Mouse (Mus musculus): Measurements from ENCODE around the gene Olfr259. TPM values are rescaled to one million over a fixed set of nuclear protein-coding genes. Genes with fewer than 3 reads are reported as not detected.

Gene Olfr259
- polyA plus RNA-seq (2012; rRNA removed) = not detected in 2 replicates

DNA sequence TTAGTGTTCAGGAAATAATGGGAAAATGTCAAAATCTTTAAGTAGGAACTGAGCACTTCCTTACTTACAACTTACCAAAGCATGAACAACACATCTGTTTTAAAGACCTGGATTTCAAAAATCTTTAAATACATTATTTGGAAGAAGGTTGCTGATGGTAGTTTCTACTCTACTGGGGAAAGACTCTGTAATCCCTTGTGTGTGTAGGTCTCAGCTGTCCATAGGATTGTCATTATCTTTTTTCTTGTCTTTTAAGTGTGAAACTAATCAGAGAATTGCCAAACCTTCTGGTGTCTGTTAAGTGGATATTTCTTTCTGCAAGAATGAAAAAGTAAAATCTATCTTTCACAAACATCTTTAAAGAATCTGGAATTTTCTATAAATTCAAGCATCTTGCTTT, at the start of gene Olfr259:
Gene Olfr259 (minus strand): TSS at position 101 of the 400 bp plus-strand sequence.
- DNase-seq (ENCODE audit: extremely low spot score in 1 of 2, low spot score in 1 of 2) = no peak

DNA sequence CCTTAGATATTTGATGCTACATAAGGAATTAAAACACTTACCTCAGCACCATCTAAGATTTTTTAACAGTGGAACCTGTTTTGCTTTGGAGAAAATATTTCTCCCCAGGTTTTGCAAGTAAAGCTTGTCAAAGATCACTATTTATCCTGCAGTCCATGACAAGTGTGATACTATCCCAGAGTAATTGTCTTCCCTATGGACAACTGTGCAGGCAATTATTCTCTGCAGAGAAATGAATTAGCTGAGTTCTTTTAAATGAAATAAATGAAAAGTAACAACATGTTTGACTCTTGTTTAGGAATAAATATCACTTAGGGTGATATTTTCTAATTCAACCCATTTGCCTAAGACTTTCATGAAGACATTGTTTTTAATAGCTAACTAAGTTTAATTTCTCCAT, 38.2 kb upstream of the Olfr259 start, which contains the start of gene Olfr1111:
Gene Olfr1111 (minus strand): TSS at position 101 of the 400 bp plus-strand sequence.
- no peak for DNase-seq (ENCODE audit: extremely low spot score in 1 of 2, low spot score in 1 of 2)

DNA sequence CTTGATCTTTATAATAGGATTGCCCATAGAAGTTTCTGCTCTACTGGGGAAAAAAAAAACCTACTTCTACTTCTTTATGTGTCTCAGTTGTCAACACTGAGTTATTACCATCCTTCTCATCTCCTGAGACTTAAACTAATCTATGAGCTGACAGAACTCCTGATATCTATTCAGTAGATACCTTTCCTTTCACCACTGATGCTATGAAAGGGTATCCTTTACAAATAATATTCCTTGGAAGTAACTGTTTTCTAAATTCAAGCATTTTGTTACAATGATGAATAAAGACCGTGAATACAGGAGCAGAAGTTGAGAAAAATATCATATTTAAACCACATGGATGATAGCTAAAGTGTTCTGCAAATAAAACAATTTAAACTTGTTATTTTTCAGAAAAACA, 25.8 kb upstream of the Olfr259 start, which contains the start of gene Olfr1110:
Gene Olfr1110 (minus strand): TSS at position 101 of the 400 bp plus-strand sequence.
- DNase-seq (ENCODE audit: extremely low spot score in 1 of 2, low spot score in 1 of 2) = no peak

DNA sequence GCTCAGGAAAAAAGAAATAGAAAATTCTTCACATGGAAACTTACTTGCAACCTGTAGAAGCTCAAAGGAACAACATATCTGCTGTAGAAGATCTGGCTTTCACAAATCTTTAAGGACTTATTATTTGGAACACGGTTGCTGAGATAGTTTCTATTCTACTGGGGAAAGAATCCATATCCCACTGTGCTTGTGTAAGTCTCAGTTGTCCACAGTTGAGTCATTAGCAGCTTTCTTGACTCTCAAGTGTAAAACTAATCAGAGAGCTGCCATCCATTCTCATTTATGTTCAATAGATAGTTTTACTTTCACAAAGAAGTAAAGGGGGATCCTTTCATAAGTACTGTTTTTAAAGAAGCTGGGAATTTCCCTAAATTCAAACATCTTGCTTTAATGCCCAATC, 18.5 kb downstream of the Olfr259 start, which contains the start of gene Olfr1109:
Gene Olfr1109 (minus strand): TSS at position 101 of the 400 bp plus-strand sequence.
- DNase-seq (ENCODE audit: extremely low spot score in 1 of 2, low spot score in 1 of 2) = no peak

DNA sequence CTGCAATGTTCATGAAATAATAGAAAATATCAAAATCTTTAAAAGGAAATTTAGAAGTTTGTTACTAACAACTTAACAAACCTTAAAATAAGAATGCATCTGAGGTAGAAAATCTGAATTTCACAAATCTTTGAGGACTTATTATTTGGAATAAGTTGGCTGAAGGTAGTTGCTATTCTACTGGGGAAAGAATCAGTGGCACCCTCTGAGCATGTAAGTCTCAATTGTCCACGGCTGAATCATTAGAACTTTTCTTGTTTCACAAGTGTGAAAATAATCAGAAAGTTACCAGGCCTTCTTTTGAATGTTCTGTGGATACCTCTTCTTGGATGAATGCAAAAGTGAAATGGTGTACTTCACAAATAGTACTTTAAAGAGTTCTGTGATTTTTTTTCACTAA, 38.6 kb downstream of the Olfr259 start, which contains the start of gene Olfr1107:
Gene Olfr1107 (minus strand): TSS at position 101 of the 400 bp plus-strand sequence.
- no peak for DNase-seq (ENCODE audit: extremely low spot score in 1 of 2, low spot score in 1 of 2)

Other genes starting within 250 kb of the Olfr259 start
- gene Gm13723, start 239.8 kb downstream of the Olfr259 start, polyA plus RNA-seq (2012; rRNA removed) = not detected in 2 replicates
- gene Olfr1097, start 222.4 kb downstream of the Olfr259 start, polyA plus RNA-seq (2012; rRNA removed) = not detected in 2 replicates
- gene Olfr1098, start 190.0 kb downstream of the Olfr259 start, polyA plus RNA-seq (2012; rRNA removed) = not detected in 2 replicates
- not detected in 2 replicates for gene Olfr1099, start 153.9 kb downstream of the Olfr259 start, polyA plus RNA-seq (2012; rRNA removed)
- not detected in 2 replicates for gene Olfr1100, start 134.6 kb downstream of the Olfr259 start, polyA plus RNA-seq (2012; rRNA removed)
- gene Olfr1101, start 123.3 kb downstream of the Olfr259 start, polyA plus RNA-seq (2012; rRNA removed) = not detected in 2 replicates
- gene Olfr1102, start 116.2 kb downstream of the Olfr259 start, polyA plus RNA-seq (2012; rRNA removed) = not detected in 2 replicates
- 0.15 TPM in 1 of 2 replicates, not detected in the other for gene Olfr1104, start 87.5 kb downstream of the Olfr259 start, polyA plus RNA-seq (2012; rRNA removed)
- gene Olfr1105, start 78.0 kb downstream of the Olfr259 start, polyA plus RNA-seq (2012; rRNA removed) = not detected in 2 replicates
- gene Olfr1106, start 62.3 kb downstream of the Olfr259 start, polyA plus RNA-seq (2012; rRNA removed) = 0.23 TPM in 1 of 2 replicates, not detected in the other
- not detected in 2 replicates for gene Olfr1107, start 38.8 kb downstream of the Olfr259 start, polyA plus RNA-seq (2012; rRNA removed)
- not detected in 2 replicates for gene Olfr1109, start 18.6 kb downstream of the Olfr259 start, polyA plus RNA-seq (2012; rRNA removed)
- 0.04 TPM in 1 of 2 replicates, not detected in the other for gene Olfr1110, start 25.7 kb upstream of the Olfr259 start, polyA plus RNA-seq (2012; rRNA removed)
- gene Olfr1111, start 38.1 kb upstream of the Olfr259 start, polyA plus RNA-seq (2012; rRNA removed) = not detected in 2 replicates
- not detected in 2 replicates for gene Olfr1112, start 73.2 kb upstream of the Olfr259 start, polyA plus RNA-seq (2012; rRNA removed)
- gene Olfr1113, start 94.4 kb upstream of the Olfr259 start, polyA plus RNA-seq (2012; rRNA removed) = not detected in 2 replicates
- not detected in 2 replicates for gene Olfr1115, start 133.4 kb upstream of the Olfr259 start, polyA plus RNA-seq (2012; rRNA removed)
- not detected in 2 replicates for gene Olfr1116, start 153.0 kb upstream of the Olfr259 start, polyA plus RNA-seq (2012; rRNA removed)
- not detected in 2 replicates for gene Olfr1118, start 193.0 kb upstream of the Olfr259 start, polyA plus RNA-seq (2012; rRNA removed)
- gene Olfr1120, start 240.2 kb upstream of the Olfr259 start, polyA plus RNA-seq (2012; rRNA removed) = not detected in 2 replicates

Measured in frontal cortex, adult 2 months (tissue).